Mouse (Mus musculus): ENCODE measurements around the gene Afg1l. TPM values are rescaled to one million over a fixed set of nuclear protein-coding genes. Genes with fewer than 3 reads are reported as not detected.

Gene Afg1l
- total and polyA plus RNA-seq, 3 experiments, result 9.5 to 23.6 (median 20.8) TPM

DNA sequence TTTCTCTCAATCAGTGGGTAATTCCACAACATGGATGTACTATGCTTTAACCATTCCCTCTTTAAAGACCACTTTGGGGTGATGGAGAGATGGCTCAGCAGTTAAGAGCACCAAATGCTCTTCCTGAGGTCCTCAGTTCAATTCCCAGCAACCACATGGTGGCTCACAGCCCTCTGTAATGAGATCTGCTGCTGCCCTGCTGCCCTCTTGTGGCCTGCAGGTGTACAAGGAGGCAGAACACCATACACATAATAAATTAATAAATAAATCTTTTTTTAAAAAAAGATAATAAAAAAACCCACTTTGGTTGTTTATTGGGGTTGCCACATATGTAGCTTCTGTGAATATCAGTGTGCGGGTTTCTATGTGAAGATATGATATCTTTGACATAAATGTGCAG, 180.4 kb downstream of the Afg1l start:
- no peak for DNase-seq

DNA sequence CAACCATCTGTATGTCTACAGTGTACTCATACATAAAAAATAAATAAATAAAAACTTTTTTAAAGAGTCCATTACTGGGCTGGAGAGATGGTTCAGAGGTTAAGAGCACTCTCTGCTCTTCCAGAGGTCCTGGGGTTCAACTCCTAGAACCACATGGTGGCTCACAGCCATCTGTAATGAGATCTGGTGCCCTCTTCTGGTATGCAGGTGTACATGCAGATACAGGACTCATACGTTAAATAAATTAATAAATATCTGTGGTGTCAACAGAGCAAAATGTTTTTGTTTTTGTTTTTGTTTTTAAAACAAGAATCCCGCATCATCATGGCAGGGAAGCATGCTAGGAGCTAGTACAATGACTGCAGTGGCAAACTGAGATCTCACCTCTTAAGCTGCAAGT, 181.3 kb downstream of the Afg1l start:
- DNase-seq, result no peak

DNA sequence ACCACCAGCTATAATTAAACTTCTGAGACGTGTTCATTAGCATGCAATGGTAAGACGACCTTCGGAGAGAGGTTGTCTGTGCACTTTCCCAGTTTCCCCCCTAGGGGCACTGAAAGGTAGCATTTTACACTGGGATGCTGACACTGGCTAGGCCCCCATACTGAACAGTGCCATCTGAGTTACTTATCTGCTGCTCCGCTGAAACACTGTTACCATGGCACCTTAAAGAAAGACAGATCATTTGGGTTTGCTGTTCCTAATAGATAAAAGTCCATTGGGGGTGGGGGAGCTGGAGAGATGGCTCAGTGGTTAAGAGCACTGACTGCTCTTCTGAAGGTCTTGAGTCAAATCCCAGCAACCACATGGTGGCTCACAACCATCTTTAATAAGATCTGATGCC, 181.8 kb downstream of the Afg1l start:
- DNase-seq, result no peak

DNA sequence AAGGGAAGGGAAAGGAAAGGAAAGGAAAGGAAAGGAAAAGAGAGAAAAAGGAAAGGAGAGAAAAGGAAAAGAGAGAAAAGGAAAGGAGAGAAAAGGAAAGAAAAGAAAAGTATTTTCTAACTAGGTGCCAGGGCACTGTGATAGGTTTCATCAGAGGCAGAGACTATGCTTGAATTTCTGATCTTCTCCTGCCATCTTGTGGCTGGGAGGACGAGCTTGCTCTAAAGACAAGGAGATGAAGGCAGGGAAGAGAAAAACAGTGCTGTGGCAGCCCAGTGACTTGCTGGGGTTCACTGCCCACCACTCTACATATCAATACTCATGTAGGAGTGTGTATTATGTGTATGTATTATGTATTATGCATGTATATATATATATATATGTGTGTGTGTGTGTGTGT, 183.3 kb downstream of the Afg1l start:
- peak; percentile 25 for DNase-seq

DNA sequence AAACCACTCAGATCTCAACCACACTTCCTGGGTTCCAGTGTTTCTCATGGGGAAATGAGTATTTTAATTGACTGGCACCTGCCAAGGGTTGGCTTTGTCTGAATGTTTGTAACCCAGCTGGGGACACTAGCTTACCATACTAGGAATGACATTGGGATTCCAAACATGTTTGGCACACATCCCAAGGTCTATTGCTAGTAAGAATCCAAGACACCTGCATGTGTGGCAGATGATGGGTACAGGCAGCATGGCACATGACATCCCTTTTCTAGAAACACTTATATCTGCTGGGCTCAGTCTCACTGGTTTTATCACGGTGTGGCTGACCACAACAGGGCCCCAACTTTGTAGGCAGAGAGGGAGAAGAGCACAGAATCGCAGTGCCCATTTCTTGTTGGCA, 184.0 kb downstream of the Afg1l start:
- no peak for DNase-seq

DNA sequence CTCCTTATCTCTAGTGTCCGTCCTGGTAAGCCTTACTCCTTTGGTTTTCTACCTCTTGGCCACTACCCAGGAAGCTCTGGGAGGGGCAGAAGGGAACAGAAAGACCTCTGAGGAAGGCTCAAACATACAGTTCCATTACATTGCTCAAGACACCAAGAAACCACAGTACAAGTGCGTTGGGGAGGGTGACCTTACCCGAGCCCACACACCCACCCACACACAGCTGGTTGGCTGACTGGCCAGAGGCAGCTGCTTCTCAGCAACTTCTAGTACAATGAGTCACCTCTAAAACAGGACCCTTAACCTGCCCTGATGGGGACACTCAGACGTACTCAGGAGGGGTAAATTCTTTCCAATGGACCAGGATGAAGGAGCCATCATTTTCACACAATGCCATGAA, 184.5 kb downstream of the Afg1l start:
- no peak for DNase-seq

DNA sequence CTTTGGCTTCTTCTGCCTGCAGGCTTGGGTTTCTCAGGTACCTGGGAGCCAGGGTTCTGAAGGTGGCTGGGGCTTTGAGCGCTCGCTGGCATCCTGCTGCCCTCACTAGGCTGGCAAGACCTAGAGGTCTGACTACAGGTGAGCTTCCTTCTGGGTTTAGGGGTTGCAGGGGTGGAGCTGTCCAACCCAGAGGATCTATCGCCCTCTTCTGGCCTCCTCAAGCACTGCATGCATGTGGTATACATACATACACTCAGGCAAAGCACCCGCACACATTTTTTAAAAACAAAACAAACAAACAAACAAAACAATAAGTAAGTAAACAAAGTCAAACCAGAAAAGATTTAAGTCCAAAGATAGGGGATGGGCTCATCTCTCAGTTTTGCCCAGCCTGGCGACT, 187.0 kb downstream of the Afg1l start:
- no peak for DNase-seq

DNA sequence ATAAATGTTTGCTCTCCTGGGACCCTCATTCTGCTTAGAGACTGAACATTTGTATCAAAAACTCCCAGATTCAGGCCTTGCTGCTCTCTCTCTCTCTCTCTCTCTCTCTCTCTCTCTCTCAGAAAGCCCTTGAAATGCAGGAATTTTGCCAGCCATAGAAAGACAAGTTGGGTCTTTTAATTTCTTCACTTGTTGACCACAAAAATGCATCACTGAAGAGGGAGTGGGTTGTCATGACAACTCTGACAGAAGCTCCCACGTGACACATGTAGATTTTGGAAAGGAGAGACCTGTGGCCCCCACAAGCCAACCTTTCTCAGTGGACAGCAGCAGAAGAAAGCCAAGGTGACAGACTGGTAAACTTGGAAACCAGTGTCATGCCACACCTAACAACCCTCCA, 190.7 kb downstream of the Afg1l start:
- no peak for DNase-seq

DNA sequence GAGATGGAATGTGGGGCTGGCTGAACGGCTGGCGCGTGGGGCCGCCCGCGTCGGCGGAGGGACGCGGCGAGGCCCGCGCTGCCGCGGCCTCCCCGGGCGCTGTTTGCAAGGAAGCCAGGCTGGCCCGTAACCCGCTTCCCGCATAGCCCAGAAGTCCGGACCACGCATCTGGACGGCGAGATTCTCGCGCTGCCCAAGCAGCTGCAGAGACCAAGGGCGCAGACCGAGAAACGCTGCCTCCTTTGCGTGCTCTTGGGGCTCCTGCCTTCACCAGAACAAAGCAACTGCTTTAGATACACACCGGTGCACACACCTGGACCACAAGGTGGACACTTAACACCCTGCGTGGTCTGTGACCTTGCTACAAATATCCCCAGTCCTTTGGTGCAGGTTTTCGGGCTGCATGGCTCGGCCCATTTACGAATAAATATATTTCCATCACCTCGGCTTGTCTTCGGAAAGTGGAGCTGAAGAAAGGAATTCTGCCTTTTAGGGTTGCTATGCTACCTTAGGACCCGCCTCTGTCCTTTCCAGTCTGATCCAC, 200.0 kb downstream of the Afg1l start:
- no peak for DNase-seq

DNA sequence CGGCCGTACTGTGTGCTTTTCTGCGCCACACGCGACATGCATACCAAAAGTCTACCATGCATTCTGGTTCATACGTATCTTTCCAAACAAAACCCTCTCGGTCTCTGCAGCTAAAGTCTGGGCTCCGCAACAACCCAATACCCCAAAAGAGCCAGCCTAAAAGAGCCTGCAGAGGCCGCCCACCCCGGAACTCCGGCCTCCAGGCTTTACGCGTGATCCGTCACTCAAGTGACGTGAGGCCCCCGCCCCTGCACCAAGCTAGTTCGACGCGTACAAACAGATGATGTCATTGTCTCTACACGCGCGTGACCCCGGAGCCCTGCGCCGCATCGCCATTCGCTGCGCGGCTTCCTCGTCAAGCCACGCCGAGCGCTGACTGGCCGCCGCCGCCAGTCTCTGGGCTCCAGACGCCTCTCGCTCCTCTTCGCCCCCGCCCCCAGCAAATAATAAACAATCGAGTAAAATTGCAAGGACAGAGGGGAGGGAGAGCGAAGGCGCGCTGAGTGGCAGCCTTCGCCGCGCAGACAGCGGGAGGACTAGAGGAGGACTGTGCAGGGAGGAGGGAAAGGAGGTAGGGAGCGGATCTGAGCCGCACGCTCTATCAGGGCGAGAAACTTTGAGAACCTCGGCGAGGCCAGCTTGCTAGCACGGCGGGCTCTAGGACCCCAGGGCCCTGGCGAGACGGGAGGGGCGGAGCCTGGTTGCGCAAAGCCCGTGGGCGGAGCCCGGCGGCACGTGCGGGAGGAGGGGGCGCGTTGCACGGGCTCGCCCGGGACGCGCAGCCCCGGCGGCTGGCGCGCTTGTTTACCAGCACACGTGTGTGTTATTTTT, 200.7 kb downstream of the Afg1l start:
- peak; percentile 99 for DNase-seq

DNA sequence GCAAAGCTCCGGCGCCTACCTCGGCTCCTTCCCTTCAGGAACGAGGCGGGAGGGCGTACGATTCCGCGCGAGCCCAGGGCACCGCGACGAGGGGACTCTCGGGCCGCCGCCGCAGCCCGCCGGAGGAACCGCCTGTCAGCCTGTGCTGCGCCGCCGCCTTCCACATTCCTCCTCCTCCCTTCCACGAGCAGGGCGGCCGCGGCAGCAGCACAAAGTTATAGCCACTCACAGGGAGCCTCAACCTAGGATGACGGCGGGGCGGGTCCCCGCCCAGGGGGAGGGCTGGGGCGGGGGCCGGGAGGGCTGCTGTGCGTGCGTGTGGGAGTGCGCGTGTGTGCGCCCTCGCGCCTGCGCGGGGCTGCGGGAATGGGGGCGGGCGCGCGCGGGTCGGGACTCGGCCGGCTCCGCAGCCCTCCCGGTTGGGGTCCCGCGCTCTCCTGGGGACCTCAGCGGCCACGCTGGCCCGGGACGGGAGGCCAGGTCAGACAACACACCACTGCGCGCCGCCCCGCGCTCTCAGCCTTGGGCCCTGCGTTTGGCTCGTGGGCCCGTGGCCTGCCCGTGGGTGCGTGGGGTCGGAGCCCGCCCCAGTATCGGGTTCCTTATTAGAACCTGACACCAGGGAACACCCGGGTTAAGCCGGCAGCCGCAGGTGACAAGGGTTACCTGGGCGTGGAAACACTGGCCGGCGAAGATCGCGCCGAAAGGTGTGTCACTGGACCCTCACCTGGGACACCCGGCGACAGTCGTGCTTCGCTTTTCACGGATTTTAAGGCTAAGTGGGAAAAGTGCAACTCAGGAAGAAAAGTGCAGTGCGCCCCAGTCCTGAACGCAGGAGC, 201.6 kb downstream of the Afg1l start, which contains the start of gene Foxo3:
TSS of gene Foxo3 (minus strand) at position 249 of the 839 bp plus-strand sequence.
- DNase-seq, result peak; percentile 96

DNA sequence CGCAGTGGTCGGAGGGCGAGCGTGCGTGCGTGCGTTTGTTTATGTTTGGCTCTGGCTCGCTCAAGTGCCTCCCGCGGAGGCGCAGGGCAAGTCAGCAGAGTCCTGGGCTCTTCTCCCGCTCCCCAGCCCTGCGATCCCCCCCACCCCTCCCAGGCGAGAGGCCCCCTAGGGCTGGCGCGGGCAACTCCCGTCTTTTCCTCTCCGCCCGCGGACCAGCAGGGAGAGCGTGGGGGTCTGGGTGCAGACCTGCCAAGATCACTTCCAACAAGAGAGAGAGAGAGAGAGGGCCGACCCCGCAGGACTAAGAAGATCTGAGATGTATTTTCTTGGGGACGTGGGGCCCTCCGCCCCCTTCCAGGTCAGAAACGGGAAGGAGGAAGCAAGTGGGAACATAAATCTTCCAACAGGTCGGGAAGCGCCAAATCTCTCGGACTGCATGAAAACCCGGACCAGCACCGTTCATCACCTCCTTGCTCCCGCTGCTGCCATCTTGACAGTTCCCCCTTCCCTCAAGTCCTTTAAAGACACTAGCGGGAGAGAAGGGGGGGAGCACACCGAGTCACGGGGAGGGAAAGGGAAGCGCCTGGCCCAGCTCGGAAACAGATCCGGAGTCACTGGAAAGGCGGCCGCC, 202.4 kb downstream of the Afg1l start:
- no peak for DNase-seq

DNA sequence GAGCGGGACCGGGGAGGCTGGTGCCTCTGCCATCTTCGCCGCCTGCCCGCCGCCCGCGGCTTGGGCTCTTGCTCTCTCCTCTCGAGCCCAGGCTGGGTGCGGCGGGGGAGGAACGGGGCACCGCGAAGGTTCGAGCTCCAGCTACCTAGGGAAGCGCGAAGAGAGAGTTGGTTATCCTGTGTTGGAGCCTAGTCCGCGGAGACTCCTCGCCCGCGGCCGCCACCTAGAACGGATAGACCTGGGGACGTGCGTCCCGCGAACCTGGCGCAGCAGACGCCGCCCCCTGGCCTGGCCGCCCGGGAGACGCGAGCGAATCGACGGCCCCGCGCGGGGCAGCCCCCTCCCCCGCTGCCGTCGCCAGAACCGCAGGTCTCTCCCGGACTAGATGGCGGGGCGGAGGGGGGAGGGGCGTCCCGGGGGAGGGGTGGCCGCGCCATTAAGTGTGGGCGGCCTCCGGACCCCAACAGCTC, 202.9 kb downstream of the Afg1l start:
- peak; percentile 79 for DNase-seq

DNA sequence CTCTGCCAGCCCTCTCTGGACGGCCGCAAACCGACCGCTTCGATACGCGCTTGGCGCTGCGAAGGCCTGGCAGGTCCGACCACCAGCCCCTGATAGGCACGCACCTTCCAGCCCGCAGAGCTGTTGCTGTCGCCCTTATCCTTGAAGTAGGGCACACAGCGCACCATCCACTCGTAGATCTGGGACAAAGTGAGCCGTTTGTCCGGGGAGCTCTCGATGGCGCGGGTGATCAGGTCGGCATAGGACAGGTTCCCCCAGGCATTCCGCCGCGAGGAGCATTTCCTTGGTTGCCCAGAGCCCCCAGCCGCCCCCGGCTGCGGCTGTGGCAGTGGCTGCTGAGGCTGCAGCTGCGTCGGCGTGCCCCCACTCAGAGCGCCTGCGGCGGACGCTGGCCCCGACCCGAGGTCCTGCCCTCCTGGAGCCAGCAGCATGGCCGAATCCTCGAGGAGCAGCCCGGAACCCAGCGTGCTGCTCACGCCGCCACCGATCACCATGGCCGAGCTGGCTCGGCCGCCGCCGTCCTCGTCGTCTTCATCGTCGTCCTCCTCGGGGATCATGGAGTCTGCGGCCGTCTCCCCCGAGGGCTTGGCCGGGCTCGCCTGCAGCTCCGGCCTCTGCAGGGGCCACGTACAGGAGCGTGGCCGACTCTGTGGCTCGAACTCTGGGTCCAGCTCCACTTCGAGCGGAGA, 203.5 kb downstream of the Afg1l start:
- peak; percentile 71 for DNase-seq

DNA sequence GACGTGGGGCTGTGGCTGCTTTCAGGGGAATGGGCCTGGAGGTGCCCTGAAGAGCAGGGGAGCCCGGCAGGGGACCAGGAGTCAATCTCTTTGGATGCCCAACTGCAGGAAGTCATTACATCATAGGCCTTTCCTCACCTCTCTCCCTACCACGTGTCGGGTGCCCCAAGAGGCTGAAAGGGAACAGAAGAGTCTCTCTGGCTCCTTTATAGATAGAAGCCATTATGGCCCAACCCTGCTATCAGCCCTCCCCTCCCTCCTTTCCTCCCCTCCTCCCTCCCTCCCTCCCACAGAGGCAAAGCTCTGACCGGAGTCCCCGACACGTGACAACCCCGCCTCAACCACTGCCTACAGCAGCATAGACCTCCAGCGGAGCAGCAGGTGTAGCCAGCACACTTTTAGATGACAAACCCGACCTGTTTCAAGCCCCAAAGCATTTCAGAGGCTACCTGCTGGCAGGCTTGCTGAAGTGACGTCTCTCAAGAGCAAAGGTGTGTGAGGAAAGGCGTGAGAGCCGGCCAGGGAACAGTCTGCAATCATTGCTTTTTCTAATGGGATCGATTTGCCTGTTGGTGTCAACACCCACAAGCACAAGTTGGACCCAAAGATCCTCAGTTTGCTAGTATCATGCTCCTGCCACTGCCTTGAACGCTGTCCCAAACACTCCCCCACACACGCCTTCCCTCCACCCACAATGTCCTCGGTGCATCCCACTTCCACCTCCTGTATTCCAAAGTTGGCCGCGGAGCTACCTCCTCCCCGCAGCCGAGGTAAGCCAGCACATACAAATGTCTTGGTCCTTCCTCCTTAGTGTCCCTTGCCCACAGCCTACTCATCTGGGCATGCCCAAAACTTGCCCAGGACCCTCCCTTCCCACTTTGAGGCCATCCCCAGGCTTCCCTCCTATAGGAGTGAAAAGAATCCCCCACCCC, 204.3 kb downstream of the Afg1l start:
- DNase-seq, result peak; percentile 67

DNA sequence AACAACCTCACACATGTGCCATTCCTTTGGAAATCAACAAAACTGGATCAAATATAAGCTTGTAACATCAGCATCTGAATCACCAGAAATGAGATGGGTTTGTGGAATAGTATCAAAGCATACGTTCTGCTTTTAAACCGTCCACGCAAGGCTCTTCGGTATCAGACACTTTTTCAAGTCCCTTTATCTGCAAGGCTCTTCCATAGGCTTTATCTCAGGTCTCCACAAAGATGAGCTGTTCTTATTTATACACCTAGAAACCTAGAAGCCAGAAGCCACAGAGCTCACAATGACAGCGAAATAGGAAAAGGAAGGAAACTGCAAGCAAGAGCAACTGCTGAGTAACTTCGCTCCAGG, 205.0 kb downstream of the Afg1l start:
- DNase-seq, result no peak

DNA sequence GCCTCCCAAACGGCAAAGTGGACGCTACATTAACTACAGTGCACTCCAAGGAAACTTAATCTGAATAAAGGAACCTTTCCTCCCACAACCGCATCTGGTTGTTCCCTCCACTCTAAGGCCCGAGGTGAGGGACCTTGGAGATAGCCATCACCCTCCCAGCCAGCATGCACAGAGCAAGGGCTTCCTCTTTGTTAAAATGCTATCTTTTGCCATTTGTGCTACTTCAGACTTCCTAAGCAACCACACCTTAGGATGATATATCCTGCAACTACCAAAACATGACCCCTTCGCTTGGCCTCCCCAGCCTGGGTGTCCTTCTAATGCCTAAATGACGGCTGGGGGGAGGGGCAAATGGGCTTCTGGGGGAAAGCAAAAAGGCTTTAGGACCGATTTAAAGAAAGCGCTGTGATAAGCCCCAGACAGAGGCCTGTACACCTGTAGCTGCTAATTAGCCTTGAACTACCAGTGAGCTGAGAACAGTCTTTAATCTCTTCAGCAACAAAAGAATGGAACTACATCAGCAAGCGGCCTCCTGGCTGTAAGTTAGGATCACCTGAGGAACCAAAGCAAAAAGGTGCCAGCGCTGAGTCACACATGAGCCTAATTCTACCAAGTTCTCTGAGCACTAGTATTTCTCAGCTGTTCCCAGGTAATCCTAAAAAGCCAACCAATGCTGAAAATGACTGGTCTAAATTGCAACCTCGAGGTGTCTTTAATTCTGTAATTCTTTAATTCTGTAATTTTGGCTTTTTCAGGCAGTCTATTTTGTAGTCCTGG, 206.7 kb downstream of the Afg1l start:
- DNase-seq, result no peak

DNA sequence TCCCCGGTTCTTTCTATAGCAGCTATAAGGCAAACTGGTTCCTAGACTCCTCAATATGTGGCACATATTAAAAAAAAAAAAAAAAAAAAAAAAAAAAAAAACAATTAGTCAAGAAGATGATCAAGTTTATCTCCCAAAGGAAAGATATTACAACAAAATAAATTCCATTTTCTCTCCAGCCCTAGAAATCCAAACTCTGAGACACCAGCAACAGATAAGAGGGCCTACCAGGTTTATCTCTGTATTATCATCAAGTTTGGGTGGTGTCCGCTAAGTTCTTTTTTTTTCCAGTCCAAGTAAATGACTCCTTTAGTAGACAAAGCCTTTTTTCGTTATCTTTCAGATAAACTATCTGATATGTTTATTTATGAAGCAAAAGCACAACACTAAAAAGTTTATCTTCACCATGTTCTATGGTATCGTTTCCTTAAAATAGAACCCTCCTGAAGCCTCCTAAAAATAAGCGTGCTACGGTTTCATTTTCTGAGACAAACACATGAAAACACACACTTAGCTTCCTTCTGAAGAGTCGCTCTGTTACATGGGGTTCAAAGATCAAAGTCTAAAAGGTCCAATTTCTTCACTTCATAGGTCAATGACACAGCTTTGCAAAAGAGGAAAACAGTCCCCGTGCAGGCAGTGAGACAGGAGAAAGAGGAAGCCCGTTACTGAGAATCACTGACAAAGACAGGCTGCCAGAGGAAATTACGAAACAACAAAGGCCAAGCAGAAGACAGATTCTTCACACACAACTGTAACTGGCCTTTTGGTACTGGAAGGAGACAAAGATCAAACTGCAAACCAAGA, 207.9 kb downstream of the Afg1l start:
- peak; percentile 70 for DNase-seq

Measured in adrenal gland, adult 2 months (tissue).